ENCODE assay signal across 8 mouse cellular contexts in genomic region chr11:80377712-80378451, GRCm38 (mm10). TPM values are rescaled to one million over a fixed set of nuclear protein-coding genes. Genes with fewer than 3 reads are reported as not detected.
DNase-seq lines count a peak whose midpoint lies in the region; ATAC-seq and TF ChIP-seq lines count a peak whose summit lies in the region.

5730455P16Rik (minus strand) TSS chr11:80378034.

- peaks cover 0 to 18% of the 10 kb centered on the region in 2 experiments; a peak in 3 of 4 replicates for H3K4me1 ChIP-seq in CH12.LX (ENCODE audit: control insufficient read depth in 1 of 2, insufficient read depth in 2 of 2)
- peaks cover 0 to 14% of the 10 kb centered on the region in 2 experiments; a peak in 2 of 4 replicates for H3K4me1 ChIP-seq in heart, embryonic 14.5 days (ENCODE audit: control insufficient read depth in 2 of 2, insufficient read depth in 2 of 2, low read length in 2 of 2)
- peaks cover 8 to 14% of the 10 kb centered on the region in 2 experiments for H3K4me1 ChIP-seq in liver, embryonic 14.5 days (replicated peaks; ENCODE audit: control insufficient read depth in 2 of 2, insufficient read depth in 2 of 2, low read length in 1 of 2)
- no peaks in the 10 kb centered on the region for H3K4me1 ChIP-seq in stomach, embryonic 15.5 days

- TF ChIP-seq POLR2A in CH12.LX (IDR thresholded peaks at IDR 0.05; ENCODE audit: low read depth, low read length), result peak; percentile 92

- ATAC-seq in heart, embryonic 14.5 days (ENCODE audit: insufficient number of reproducible peaks, insufficient read depth, low FRiP score, low read depth), result peak; percentile 74
- peak; percentile 83 for ATAC-seq in liver, embryonic 14.5 days (ENCODE audit: insufficient read depth)
- peak; percentile 75 for ATAC-seq in stomach, embryonic 15.5 days (ENCODE audit: insufficient read depth, low FRiP score, low read depth)

- TF ChIP-seq EP300 in CH12.LX (IDR thresholded peaks at IDR 0.05; ENCODE audit: low read length), result no peak
- TF ChIP-seq EP300 in liver, embryonic 14.5 days (IDR thresholded peaks at IDR 0.05; ENCODE audit: low read depth), result no peak

- H3K27ac ChIP-seq in CH12.LX (ENCODE audit: insufficient read depth, low read depth), result 0 out of 2 replicates have a peak within 1 kb of the TSS, but pooled peaks have one; percentile 3
- H3K27ac ChIP-seq in heart, embryonic 14.5 days (replicated peaks in 1 of 2; ENCODE audit: control insufficient read depth in 1 of 2, insufficient read depth in 1 of 2, low read depth in 2 of 2, low read length in 2 of 2), result peak within 1 kb of the TSS; percentile 75 to 81; a peak in 2 of 4 replicates
- H3K27ac ChIP-seq in liver, embryonic 14.5 days, result peak within 1 kb of the TSS; percentile 62
- peak within 1 kb of the TSS; percentile 85 for H3K27ac ChIP-seq in stomach, embryonic 15.5 days

- DNase-seq in CH12.LX (ENCODE audit: extremely low read depth), result peak; percentile 87
- DNase-seq in c-Kit-negative CD71-positive TER-119-positive erythroid progenitor cells, embryonic 14.5 days (ENCODE audit: low read depth, low spot score), result peak; percentile 67
- peak; percentile 20 for DNase-seq in fibroblast of lung, adult 2 months (ENCODE audit: low read depth)
- DNase-seq in kidney, postnatal 14 days, result peak; percentile 88
- peak; percentile 62 to 71 (median 66) for DNase-seq in liver, embryonic 14.5 days (ENCODE audit: low read depth in 3 of 3, low spot score in 3 of 3)
- peak; percentile 89 for DNase-seq in neural tube, embryonic 10.5 days (ENCODE audit: extremely low spot score, low spot score)

- 2% methylated on average over 43 of the region's 43 CpGs for WGBS in heart, embryonic 14.5 days
- 2% methylated on average over 40 of the region's 43 CpGs for WGBS in liver, embryonic 14.5 days (ENCODE audit: insufficient replicate concordance)
- under 1% methylated on average over 43 of the region's 43 CpGs for WGBS in stomach, embryonic 15.5 days

- H3K79me2 ChIP-seq in CH12.LX (replicated peaks; ENCODE audit: control insufficient read depth, extremely low read depth, insufficient read depth, poor library complexity, severe bottlenecking), result peaks cover 3% of the 10 kb centered on the region; the same call in 1 of the 2 replicates

- peaks cover 24 to 35% of the 10 kb centered on the region in 2 experiments for H3K36me3 ChIP-seq in CH12.LX (replicated peaks in 1 of 2; ENCODE audit: control insufficient read depth in 1 of 2, insufficient read depth in 1 of 2, low read length in 1 of 2)
- peaks cover 19% of the 10 kb centered on the region for H3K36me3 ChIP-seq in heart, embryonic 14.5 days (ENCODE audit: control insufficient read depth, insufficient read depth, low read length)
- H3K36me3 ChIP-seq in liver, embryonic 14.5 days (replicated peaks; ENCODE audit: control insufficient read depth, insufficient read depth, low read depth), result 0 out of 2 replicates have a peak, but pooled peaks cover 2% of the 10 kb centered on the region
- peaks cover 5% of the 10 kb centered on the region for H3K36me3 ChIP-seq in stomach, embryonic 15.5 days

- H3K9me3 ChIP-seq in CH12.LX (replicated peaks; ENCODE audit: low read length), result no peaks in the 10 kb centered on the region
- H3K9me3 ChIP-seq in heart, embryonic 14.5 days (ENCODE audit: control insufficient read depth, low read length), result no peaks in the 10 kb centered on the region
- H3K9me3 ChIP-seq in liver, embryonic 14.5 days (ENCODE audit: control insufficient read depth, low read length), result no peaks in the 10 kb centered on the region
- no peaks in the 10 kb centered on the region for H3K9me3 ChIP-seq in stomach, embryonic 15.5 days

- dilution Hi-C loops in CH12.LX (cut with MboI; ENCODE audit: extremely low pct_ligation_motif_present, extremely low pct_unique_long_range_greater_than_20kb, low sequenced_read_pairs), result no loop called here

- H3K27me3 ChIP-seq in CH12.LX (replicated peaks), result no peaks in the 10 kb centered on the region
- H3K27me3 ChIP-seq in heart, embryonic 14.5 days (ENCODE audit: control insufficient read depth, insufficient read depth, low read length), result no peaks in the 10 kb centered on the region
- H3K27me3 ChIP-seq in liver, embryonic 14.5 days (ENCODE audit: control insufficient read depth, insufficient read depth, low read length), result no peaks in the 10 kb centered on the region
- H3K27me3 ChIP-seq in stomach, embryonic 15.5 days (replicated peaks), result no peaks in the 10 kb centered on the region

- in situ Hi-C loops in CH12.LX (cut with MboI; ENCODE audit: low pct_ligation_motif_present, low pct_unique_long_range_greater_than_20kb, low sequenced_read_pairs), result no loop called here

- TF ChIP-seq CTCF in CH12.LX (conservative IDR thresholded peaks at IDR 0.05 in 1 of 2, IDR thresholded peaks at IDR 0.05 in 1 of 2; ENCODE audit: low read depth in 2 of 2, low read length in 2 of 2), result no peak
- TF ChIP-seq CTCF in liver, embryonic 14.5 days (IDR thresholded peaks at IDR 0.05; ENCODE audit: low read depth), result no peak

- H3K4me3 ChIP-seq in CH12.LX (replicated peaks in 1 of 3; ENCODE audit: low read depth in 2 of 3, low read length in 2 of 3, poor library complexity in 1 of 3), result peak within 1 kb of the TSS; percentile 76 to 94 (median 91)
- H3K4me3 ChIP-seq in heart, embryonic 14.5 days (ENCODE audit: control insufficient read depth in 1 of 2, insufficient read depth in 1 of 2, low read depth in 1 of 2, low read length in 2 of 2), result peak within 1 kb of the TSS; percentile 80 to 85
- H3K4me3 ChIP-seq in liver, embryonic 14.5 days (ENCODE audit: insufficient read depth in 1 of 2, low read depth in 2 of 2, low read length in 2 of 2), result peak within 1 kb of the TSS; percentile 84 to 95
- H3K4me3 ChIP-seq in stomach, embryonic 15.5 days (replicated peaks), result peak within 1 kb of the TSS; percentile 91

- H3K9ac ChIP-seq in CH12.LX (ENCODE audit: insufficient read depth, low read depth), result peak within 1 kb of the TSS; percentile 89
- peak within 1 kb of the TSS; percentile 96 for H3K9ac ChIP-seq in heart, embryonic 14.5 days (ENCODE audit: low read length)
- H3K9ac ChIP-seq in liver, embryonic 14.5 days (replicated peaks), result peak within 1 kb of the TSS; percentile 95
- H3K9ac ChIP-seq in stomach, embryonic 15.5 days, result peak within 1 kb of the TSS; percentile 96

- TF ChIP-seq RAD21 in CH12.LX (IDR thresholded peaks at IDR 0.05; ENCODE audit: low read depth, low read length), result no peak

- peak within 1 kb of the TSS; percentile 90 for H3K4me2 ChIP-seq in CH12.LX (ENCODE audit: insufficient read depth, low read depth, poor library complexity, severe bottlenecking)
- peak within 1 kb of the TSS; percentile 80 for H3K4me2 ChIP-seq in heart, embryonic 14.5 days (ENCODE audit: low read length)
- peak within 1 kb of the TSS; percentile 75 for H3K4me2 ChIP-seq in liver, embryonic 14.5 days (ENCODE audit: low read depth)
- peak within 1 kb of the TSS; percentile 89 for H3K4me2 ChIP-seq in stomach, embryonic 15.5 days

TF ChIP-seq in CH12.LX, 34 proteins besides CTCF, POLR2A, EP300 and RAD21 (continues in another document):
- TF ChIP-seq NELFE (IDR thresholded peaks at IDR 0.05; ENCODE audit: low read depth, low read length) (peak; percentile 93), MEF2A (IDR thresholded peaks at IDR 0.05; ENCODE audit: borderline replicate concordance, low read depth, low read length) (peak; percentile 78), ZC3H11A (IDR thresholded peaks at IDR 0.05; ENCODE audit: low read depth, low read length) (no peak), SMC3 (IDR thresholded peaks at IDR 0.05; ENCODE audit: low read depth, low read length) (no peak), ZMIZ1 (IDR thresholded peaks at IDR 0.05; ENCODE audit: low read depth, low read length) (0 out of 2 replicates have a peak, but pooled peaks have one; percentile 63), ZNF384 (IDR thresholded peaks at IDR 0.05; ENCODE audit: low read depth, low read length) (no peak), UBTF (IDR thresholded peaks at IDR 0.05; ENCODE audit: low read depth, low read length) (peak; percentile 97), USF1 (IDR thresholded peaks at IDR 0.05; ENCODE audit: low read depth, low read length) (no peak), CHD2 (IDR thresholded peaks at IDR 0.05; ENCODE audit: low read length) (peak; percentile 77), RCOR1 (conservative IDR thresholded peaks at IDR 0.05; ENCODE audit: low read depth, low read length) (peak; percentile 32; the same call in 1 of the 2 replicates), E2F4 (IDR thresholded peaks at IDR 0.05; ENCODE audit: insufficient replicate concordance, low read depth, low read length) (no peak), JUN (IDR thresholded peaks at IDR 0.05; ENCODE audit: insufficient read depth, low read depth, low read length) (no peak), ETS1 (conservative IDR thresholded peaks at IDR 0.05; ENCODE audit: low read depth, low read length) (no peak), ELF1 (IDR thresholded peaks at IDR 0.05; ENCODE audit: low read depth, low read length) (peak; percentile 68; the same call in 1 of the 2 replicates), TCF12 (IDR thresholded peaks at IDR 0.05; ENCODE audit: low read depth, low read length) (peak; percentile 92), HCFC1 (IDR thresholded peaks at IDR 0.05; ENCODE audit: low read depth, low read length) (peak; percentile 90), TBP (conservative IDR thresholded peaks at IDR 0.05; ENCODE audit: low read depth, low read length) (peak; percentile 80), BHLHE40 (IDR thresholded peaks at IDR 0.05; ENCODE audit: low read depth, low read length) (no peak), GABPA (IDR thresholded peaks at IDR 0.05; ENCODE audit: insufficient replicate concordance, low read depth, low read length) (no peak; the same call in 1 of the 2 replicates), MYC (IDR thresholded peaks at IDR 0.05; ENCODE audit: low read depth, low read length) (no peak), JUND (conservative IDR thresholded peaks at IDR 0.05; ENCODE audit: low read depth, low read length) (no peak), USF2 (conservative IDR thresholded peaks at IDR 0.05; ENCODE audit: low read depth, low read length) (no peak), MAX (IDR thresholded peaks at IDR 0.05; ENCODE audit: low read length) (peak; percentile 51; the same call in 1 of the 2 replicates), POLR2AphosphoS2 (IDR thresholded peaks at IDR 0.05; ENCODE audit: low read depth, low read length) (0 out of 2 replicates have a peak, but pooled peaks have one; percentile 52), NRF1 (IDR thresholded peaks at IDR 0.05; ENCODE audit: low read depth, low read length) (peak; percentile 48)

RNA-seq across cellular contexts. Expression of gene 5730455P16Rik, which starts in this region (rescaled TPM):
- total RNA-seq in CH12.LX (2012; rRNA removed), result 11.5 and 12.7 TPM in 2 replicates
- 19.7 and 22.2 TPM in 2 replicates for total RNA-seq in CH12.LX (2014; rRNA removed)
- 15.0 and 19.4 TPM in 2 replicates for polyA plus RNA-seq in CH12.LX (2012; ENCODE audit: insufficient read length, low read depth)
- 17.1 and 19.8 TPM in 2 replicates for polyA plus RNA-seq in heart, embryonic 14.5 days (2014; fragmentation: Nextera tagmentation; extraction: Ambion mirVana)
- polyA plus RNA-seq in liver, embryonic 14.5 days (2012; rRNA removed), result 1.6 and 2.4 TPM in 2 replicates
- 5.0 and 5.1 TPM in 2 replicates for polyA plus RNA-seq in liver, embryonic 14.5 days (2014; fragmentation: Nextera tagmentation; extraction: Ambion mirVana)
- 18.1 and 20.5 TPM in 2 replicates for polyA plus RNA-seq in stomach, embryonic 15.5 days (2015; fragmentation: Nextera tagmentation; extraction: Ambion mirVana)

Comparison
In these comparisons a context has a peak if more than half of its experiments do, and no peak if none do; other contexts are left out.
1. Peak in every context shown above with its lines: DNase-seq, ATAC-seq, H3K4me3 ChIP-seq and H3K27ac ChIP-seq.
2. DNase-seq: peak in every context shown above with its lines; median percentile 89 in neural tube, embryonic 10.5 days; 88 in kidney, postnatal 14 days; 87 in CH12.LX; 67 in c-Kit-negative CD71-positive TER-119-positive erythroid progenitor cells, embryonic 14.5 days; 66 in liver, embryonic 14.5 days; 20 in fibroblast of lung, adult 2 months.
3. H3K27ac ChIP-seq: peak in every context shown above with its lines; median percentile 85 in stomach, embryonic 15.5 days; 78 in heart, embryonic 14.5 days; 62 in liver, embryonic 14.5 days; 3 in CH12.LX.